Mouse (Mus musculus) cerebellum, adult 9-10 months (tissue): ENCODE results near the gene Xbp1.
A peak's percentile ranks its signal among the peaks of the same experiment; 100 is the strongest.
"Not testable (repeated sequence)": the region's sequence is repeated elsewhere in the genome, so short reads cannot be mapped to it uniquely, and the experiment has no call there.

ENCODE experiments used
- DNase-seq: peaks from one replicate; pipeline ENCODE4 v3.0.0; 2022

The Xbp1 gene

DNA sequence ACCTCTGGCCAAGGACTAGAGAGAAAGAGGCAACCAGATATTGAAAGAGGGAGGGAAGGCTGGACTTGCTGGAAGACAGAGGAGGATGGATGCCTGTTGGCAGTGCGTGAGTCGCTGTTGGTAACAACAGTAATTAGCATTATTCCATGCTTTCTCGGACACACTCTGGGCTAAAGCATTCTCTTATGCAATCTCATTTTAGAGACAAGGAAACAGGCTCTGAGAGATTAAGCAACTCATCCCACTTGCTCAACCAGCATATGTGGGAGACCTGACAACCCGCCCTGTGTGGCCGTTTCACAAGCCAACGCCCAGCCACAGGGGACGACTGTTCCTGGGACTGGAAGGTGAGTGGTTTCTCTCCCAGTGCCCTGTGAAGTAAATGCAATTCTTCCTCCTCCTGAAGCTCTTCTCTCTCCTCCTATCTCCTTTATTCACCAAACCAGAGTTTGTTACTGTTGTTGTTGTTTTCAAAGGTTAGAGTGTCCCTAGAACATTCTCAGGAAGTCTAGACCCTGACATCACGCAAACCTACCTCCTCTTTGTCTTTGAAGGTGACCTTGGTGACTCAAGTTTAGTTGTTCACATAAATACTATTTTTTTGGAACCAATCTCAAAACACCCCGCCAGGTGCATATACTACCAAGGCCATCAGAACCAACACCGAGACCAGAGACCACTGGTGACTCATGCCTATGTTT lies 18.0 kb upstream of the Xbp1 start:
- no peak for DNase-seq

DNA sequence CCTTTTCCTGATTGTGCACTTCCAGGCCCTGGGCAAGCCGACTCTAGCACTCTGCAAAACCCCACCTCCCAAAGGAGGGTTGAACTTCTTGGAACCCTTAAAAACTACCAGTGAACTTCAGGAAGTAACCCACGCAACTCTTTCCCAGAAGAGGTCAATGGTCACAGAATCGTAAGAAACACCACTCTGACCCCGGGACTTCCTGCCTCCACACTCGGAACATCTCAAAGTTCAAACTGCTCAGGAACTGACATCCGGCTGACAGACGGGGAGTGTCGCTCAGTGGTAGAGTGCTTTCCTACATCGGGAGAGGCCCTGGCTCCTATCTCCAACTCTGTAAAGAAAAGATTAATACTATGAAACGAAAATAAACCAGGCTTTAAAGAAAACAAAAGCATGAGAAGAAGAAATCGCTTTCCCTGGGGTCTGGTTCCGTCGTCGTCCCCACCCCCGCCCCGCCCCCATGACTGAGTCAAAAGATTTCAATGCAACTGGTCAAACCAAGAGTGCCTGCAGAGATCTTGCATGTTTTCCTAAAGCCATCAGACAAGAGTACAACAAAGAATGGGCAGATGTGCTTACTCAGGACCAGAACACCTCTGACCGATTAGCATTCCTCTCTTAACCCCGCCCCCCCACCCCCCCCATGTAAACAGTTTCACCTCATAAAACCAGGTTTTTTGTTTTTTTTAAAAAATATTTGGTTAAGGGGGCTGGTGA lies 14.4 kb upstream of the Xbp1 start:
- DNase-seq, result no peak

DNA sequence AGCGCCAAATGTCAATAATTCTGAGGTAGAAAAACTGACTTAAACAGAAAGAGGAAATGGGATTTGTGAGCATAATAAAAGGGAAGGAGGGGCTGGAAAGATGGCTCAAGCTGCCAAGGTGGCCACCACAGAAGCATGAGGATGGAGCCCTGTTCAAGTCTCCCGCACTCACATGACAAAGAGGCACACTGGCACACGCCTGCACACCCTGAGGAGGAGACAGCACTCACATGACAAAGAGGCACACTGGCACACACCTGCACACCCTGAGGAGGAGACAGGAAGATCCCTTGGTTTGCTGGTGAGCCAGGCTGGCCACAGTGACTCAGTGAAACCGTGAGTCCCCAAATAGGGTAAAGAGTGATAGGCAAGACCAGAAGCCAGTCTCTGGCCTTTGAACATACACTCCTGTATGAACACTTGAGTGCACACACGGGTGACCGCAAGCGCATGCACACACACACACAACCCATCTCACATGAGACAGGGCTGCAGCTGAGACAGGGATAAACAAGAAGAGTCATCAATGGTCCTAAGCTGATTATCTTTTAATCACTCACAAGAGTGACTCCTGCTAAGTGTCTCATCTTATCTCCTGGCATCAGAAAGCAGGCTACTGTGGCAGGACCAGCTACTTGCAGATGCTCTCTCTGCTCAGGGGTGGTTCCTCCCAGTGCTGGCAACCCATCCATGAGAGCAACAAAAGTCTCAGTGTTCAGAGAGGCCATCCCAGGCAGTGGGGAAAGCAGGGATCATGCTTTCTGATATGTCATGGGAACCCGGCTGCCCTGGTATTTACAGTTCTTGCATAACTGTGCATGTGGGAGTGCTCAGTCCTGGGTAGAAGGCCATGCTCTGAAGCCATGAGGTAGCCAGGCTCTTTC lies 11.0 kb upstream of the Xbp1 start:
- DNase-seq, result no peak

DNA sequence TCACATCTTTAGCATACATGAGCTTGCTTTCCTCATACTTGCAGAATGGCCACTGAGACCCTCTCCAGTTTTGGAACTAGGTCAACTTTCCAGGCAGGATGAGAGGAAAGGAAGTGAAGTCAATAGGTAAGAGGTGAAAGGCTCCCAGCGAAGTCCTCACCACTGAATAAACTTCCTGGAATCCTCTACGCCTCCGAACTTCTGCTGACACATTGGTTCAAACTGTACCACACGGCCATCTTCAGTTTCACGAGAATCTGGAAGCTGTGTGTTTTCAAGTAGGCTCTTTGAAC lies 10.4 kb upstream of the Xbp1 start:
- no peak for DNase-seq

DNA sequence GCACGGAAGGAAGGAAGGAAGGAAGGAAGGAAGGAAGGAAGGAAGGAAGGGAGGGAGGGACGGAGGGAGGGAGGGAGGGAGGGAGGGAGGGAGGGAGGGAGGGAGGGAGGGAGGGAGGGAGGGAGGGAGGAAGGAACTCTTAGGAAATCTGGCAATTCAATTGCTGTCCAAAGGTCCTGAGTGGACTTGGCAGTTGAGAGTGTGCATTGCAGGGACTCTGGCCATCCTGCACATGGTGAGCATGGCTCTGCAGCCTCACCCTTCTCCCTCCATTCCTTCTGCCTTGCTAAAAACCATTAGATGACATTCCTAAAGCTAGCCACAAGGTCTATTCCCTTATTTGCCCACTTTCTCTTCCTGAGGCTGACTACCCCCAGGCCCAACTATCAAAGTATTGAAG lies 9.8 kb upstream of the Xbp1 start:
- not testable (repeated sequence) for DNase-seq

DNA sequence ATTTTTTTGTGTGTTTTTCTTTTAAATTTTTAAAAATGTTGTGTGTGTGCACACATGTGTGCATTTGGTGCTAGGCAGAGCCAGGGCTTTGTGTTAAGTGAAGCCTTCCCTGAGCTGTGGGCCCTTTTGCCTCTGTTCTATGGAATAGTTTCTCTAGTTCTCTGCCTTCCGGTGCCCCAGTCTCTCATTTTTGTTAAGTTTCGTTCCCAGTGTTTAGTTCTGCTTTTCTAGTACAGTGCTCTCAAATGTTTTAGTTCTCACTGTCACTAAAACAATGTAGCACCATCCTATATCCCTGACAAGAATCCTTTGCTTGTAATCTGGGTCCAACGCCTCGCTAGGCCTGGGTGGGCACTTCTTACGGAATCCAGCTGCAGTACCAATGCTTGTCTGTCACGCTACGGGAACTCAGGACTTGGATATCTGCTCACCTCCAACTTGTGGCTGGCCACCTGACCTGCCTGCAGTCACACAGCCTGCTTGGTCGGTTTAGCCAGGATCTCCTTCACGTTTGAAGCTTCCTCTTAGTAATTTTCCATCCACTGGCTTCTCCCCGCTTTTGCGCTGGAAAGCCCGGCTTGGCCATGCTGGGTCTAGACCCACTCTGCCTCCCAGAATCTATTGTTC lies 8.2 kb upstream of the Xbp1 start:
- DNase-seq, result no peak

DNA sequence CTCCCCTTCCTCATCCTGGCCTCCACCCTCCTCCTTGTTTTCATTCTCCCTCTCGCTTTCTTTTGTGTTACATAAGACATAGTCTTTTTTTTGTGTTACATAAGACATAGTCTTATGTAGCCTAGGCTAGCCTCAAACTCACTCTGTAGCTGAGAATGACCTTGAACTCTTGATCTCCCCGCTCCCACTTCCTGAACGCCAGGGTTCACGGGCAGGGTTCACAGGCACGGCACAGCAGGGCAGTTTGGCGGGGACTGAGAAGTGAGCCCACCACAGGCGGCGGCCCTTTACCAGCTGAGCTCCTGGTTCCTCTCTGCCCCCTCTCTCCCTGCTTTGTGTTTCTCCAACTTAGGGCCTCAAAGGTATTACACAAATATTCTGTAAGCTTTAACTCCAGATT lies 7.5 kb upstream of the Xbp1 start:
- no peak for DNase-seq

DNA sequence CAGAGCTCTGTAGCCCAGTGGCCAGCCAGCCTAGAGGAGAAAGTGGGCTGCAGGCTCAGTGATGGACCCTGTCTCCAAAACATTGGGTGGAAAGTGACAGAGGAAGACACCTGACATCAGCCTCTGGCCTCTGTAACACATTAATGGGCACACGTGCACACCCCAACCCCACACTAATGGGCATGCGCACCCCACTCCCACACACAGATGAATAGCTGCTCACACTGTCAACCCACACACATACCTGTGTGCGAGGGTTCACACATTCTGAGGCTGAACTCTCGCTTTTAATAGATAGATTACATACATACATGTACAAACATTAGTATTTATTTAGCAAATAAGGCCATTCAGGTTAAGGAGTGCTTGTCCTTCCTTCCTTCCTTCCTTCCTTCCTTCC lies 6.4 kb upstream of the Xbp1 start:
- DNase-seq, result no peak

DNA sequence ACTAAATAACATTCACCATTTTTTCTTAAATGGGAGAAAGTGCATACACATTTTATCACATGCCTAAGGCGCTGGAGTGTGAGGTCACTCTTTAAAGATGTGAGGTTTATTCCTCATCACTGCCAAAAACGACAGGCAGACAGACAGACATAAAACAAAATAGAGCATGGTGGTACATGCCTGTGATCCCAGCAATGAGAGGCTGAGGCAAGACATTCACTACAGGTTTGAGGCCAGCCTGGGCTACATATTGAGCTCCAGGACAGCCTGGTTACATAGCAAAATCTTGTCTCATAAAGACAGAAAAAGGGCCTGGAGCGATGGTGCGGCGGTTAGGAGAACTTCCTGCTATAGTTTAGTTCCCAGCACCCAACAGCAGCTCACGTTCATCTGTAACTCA lies 5.3 kb upstream of the Xbp1 start:
- no peak for DNase-seq

DNA sequence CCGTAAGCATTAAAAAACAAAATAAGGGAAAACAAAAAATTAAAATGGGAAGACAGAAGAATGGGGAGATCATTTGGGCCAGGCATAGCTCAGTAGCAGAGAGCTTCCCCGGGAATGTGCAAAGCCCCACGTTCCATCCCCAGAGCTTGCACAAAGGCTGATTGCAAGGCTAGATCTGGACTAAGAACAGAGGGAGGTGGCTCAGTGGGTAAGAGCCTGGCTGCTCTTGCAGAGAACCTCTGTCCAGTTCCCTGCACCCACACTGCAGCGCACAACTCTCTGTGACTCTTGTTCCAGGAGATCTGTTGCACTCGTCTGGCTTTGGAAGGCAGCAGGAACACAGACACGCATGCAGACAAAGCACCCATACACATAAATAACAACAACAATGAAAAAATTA lies 4.8 kb upstream of the Xbp1 start:
- no peak for DNase-seq

DNA sequence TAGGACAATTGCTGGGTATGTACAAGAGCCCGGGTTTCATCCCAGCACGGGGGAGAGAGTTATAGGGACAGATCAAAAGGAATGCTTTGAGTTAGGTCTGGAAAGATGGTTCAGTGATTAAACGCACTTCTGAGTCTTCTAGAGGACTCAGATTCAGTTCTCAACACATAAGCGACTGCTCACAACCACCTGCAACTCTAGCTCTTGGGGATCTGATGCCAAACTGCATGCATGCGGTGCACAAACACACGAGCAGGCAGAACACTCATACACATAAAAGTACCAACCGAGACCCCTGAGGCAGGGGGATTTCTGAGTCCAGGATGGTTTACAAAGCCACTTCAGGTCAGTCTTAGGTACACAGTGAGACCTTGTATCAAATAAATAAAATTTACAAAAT lies 4.3 kb upstream of the Xbp1 start:
- no peak for DNase-seq

DNA sequence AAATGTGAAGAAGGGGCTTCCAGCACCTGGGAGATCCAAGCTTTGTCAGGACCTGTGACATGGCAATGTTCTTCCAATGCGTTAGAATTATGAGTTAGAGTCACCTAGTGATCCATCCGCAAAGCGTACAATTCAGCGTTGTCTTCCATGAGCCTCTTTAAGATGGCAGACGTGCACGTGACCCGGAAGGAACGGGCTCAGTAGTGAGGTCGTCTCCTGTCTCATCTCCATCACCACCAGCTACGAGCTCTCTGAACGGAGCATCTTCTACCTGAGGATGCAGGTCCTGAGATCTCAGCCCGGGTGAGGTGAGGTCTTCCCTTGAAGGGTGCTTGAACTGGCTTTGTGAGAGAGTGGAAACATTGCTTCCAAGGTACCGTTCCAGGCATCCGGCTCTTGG lies 3.8 kb upstream of the Xbp1 start:
- no peak for DNase-seq

DNA sequence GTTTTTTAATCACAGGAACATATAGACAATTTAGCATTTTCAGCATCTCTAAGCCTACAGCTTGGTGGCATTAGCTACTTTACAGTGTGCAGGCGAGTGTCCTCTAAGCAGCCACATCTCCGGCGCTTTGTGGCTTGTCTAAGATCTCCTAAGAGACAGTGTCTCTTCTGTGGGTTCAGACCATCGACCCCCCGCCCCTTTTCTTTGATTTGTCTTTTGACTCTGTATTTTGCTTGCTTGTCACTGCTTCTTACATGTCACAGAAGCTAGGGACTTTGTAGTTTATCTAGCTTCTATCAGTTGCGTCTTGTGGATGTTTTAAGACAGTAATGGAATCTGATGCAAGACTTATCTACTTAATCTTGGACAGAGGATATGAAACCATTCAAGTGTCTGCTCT lies 3.1 kb upstream of the Xbp1 start:
- no peak for DNase-seq

DNA sequence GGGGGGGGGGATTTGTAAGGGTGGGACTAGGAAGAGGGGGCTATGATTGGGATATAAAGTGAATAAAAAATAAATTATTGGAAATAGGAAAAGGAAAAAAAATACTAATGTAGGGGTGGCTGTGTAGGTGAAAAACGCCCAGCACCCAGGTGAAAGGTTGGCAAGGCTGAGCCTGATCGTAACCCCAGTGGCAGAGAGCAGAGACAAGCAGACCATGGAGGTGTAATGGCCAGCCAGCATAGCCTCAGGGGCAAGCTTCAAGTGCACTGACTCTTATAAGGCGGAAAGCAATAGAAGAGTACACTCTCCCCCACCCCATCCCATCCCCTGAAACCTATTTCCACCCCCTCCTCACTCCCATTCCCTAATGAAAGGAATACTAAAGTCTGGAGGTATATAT lies 778 bp upstream of the Xbp1 start:
- DNase-seq, result no peak

DNA sequence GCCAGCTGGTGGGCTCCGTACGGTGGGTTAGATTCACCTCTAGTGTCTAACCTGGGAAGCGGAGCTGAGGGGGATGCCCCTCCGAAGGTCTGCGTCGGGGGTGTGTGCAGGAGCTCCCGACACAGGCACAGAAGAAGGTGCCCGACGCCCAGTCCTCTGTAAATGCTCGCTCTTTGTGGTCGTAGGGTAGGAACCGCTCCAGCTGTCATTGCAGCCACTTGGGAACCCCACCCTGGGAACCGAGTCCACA lies 732 bp downstream of the Xbp1 start:
- no peak for DNase-seq

DNA sequence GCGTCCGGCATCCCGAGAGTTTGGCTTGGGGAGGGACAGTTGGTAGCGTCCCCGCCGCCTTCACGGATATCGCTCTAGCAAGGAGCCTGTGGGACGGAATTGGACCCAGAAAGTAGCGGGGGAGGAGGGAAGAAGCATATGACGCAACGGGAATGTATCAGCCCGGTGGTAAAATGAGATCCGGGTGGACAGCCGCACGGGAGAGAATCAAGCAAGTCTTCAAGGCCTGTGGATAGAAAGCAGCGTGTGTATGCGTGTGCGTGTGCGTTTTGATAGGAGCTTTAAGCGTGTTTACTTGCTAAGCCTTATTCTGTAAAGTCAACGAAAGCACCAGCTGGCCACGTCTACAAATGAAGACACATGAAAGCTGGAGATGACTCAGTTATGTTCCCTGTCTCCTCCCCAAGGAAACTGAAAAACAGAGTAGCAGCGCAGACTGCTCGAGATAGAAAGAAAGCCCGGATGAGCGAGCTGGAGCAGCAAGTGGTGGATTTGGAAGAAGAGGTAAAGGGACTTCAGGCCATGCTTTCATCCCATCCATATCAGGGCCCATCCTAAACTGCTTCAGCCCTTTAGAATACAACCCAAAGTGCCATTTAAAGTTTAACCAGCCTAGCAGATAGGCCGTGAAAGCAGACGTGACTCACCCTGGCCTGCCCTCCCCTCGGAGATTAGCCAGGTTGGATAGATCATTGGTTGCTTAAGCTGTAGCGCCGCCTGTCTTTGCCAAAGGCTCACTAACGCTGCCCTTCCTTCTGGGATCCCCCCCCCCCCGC lies 1.2 kb downstream of the Xbp1 start:
- peak; percentile 76 for DNase-seq

DNA sequence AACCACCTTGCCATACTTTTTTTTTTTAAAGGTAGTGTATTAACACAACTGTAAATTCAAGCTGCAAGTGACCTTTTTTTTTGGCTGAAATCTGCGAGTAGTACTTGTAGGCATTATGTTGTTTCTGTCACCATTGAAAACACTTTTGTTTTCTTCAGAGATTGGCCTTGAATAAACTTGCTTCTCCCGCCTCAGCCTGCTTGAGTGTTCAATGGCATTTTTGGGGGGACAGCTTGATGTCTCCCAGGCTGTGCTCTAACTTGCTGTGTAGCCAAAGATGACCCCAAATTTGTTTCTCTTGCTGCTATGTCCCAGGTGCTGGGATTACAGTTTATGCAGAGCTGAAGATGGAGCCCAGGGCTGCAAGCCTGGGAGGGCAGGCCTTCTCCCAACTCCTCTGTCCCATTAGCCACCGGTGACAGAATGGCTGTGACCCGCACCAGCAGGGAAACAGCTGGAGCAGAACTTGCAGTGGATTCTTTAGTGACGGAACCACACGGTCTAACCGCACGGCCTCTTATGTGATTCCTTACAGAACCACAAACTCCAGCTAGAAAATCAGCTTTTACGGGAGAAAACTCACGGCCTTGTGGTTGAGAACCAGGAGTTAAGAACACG lies 2.4 kb downstream of the Xbp1 start:
- DNase-seq, result no peak

DNA sequence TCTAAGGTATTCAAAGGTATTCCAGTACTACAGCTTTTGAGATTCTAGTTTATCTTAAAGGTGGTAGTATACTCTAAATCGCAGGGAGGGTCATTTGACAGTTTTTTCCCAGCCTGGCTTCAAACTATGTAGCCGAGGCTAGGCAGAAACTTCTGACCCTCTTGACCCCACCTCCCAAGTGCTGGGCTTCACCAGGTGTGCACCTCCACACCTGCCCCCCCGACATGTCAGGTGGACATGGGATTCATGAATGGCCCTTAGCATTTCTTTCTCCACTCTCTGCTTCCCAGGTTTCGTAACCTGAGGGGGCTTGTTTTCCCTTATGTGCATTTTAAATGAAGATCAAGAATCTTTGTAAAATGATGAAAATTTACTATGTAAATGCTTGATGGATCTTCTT lies 5.0 kb downstream of the Xbp1 start:
- DNase-seq, result no peak

DNA sequence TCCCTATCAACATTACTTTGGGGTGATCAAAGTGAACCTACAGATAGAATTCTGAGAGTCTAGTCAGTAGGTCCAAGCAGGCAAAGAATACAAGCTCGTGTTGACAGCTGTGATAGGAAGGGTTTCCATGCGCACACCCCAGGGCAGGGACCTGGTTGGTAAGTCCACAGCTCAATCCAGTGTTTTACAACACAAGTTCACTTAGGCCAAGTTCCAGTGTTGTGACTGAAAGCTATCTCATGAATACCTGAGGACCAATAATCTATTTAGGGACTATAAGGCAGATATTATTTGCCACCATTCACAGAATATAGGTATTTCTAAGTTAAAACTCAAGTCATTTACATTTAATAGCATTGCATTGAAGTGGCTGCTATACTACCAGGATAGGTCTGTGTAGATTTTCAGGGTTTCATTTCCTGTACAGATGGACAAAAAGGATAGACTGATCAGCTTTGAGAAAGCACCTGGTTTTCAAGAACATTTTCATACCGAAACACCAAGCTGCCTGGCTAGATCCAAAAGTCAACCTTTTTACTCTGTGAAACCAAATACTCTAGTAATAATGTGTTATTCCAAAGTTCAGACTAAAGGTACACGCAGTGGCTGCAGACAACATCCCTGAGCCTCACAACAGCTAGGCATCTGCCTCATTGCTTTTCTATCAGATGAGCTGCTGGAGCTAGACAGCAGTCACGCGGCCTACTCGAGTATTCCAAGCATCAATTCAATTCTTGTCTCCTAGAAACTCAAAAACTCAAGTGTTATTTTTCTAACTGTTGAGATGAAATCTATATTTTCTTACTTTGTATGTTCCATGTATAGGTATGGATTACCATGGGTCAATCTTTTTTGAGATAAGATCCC lies 6.3 kb downstream of the Xbp1 start:
- no peak for DNase-seq

DNA sequence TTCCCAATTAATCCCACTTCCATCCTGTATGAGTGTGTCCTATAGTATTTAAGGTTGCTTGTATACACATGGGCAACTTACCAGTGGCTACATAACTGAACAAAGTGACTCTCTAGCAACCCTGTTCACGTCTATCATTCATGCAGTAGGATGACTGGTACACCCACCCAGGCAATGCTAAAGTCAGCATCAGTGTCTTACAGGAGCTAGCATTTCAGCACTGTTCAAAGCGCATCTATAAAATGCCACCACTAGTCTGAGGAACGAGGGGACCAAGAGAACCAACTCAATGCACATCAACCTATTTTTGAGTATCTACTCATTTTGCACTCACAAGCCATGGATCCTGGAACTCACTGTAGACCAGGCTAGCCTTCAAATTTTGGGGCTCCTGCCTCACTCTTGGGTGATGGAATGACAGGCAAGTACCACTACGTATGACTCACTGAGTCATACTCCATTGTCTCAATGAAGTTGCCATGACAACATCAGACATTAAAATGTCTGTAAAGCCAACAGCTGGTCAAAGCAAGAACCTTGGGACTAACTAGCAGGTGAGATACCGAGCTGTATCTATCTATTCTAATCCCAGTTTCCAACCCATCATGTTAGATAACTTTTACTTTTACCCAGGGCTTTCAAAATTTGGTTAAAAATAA lies 7.5 kb downstream of the Xbp1 start:
- DNase-seq, result no peak

DNA sequence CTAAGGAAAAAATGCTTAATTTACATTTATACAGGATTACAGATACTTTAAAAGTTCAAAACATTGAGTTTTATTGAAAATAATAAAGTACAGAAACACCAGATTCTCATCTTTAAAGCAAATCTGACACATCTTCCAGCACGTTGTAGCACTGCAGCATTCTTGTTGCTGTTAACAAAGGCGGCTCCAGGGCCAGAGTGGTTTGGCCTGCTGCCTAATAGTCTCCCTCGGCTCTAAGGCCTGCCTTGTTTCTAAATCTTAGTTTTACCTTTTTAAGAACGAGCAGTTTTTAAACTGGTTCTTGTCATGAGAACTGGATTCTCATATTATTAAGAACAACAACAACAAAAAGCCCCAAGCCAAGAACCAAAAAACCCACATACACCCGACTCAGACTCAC lies 8.4 kb downstream of the Xbp1 start:
- DNase-seq, result no peak
